Mouse (Mus musculus) left cerebral cortex, postnatal 10 days (tissue): ENCODE data around the gene Ephx3. TPM values are rescaled to one million over a fixed set of nuclear protein-coding genes. Genes with fewer than 3 reads are reported as not detected.
"Not testable (repeated sequence)": the region's sequence is repeated elsewhere in the genome, so short reads cannot be mapped to it uniquely, and the experiment has no call there.

Experiments
- DNase-seq, 2 experiments: peaks; one replicate each; pipeline ENCODE4 v3.0.0; 2021 to 2022; ENCODE audit warnings: low spot score in 2 of 2, mixed read lengths in 1 of 2; ENCODE audit errors: extremely low spot score in 1 of 2
- intact Hi-C: fragments of 180-260 bp; cut with DNase I; formaldehyde crosslinking; loops from one replicate; pipeline ENCODE4 v1.15.1; 2025
- total RNA-seq, 2 experiments: library from RNA; stranded (reverse); gene quantifications; 2 replicates each; pipeline ENCODE4 v1.2.3; 2021

Gene Ephx3
- total RNA-seq, result under 1 TPM; 0.17 to 0.32 TPM

GRCm38 (mm10) chr17:32188863-32189636 lies at the start of gene Ephx3:
Gene Ephx3, minus strand, starts transcription at chr17:32189549.
- intact Hi-C loops, result no loop called here
- peak in 1 of 2 experiments; percentile 50 for DNase-seq

DNA sequence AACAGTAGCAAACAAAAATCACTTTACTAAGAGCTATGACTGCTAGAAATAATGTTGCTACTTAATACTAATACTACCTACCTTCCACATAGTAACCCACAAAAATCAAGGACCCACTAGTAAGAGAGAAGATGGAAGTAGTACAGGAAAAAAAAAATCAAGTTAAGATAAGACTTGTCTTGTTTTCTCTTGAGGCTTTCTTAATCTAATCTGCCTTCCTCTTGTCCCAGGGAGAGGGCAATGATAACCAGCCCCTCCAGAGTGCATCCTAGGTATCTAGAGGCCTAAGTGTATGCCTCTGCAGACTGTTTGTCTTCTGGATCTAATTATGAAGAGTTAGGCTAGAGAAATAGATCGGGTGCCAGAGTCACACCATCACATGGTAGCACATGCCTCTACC lies 49.2 kb upstream of the Ephx3 start:
- DNase-seq, result no peak
- intact Hi-C loops, result no loop called here

DNA sequence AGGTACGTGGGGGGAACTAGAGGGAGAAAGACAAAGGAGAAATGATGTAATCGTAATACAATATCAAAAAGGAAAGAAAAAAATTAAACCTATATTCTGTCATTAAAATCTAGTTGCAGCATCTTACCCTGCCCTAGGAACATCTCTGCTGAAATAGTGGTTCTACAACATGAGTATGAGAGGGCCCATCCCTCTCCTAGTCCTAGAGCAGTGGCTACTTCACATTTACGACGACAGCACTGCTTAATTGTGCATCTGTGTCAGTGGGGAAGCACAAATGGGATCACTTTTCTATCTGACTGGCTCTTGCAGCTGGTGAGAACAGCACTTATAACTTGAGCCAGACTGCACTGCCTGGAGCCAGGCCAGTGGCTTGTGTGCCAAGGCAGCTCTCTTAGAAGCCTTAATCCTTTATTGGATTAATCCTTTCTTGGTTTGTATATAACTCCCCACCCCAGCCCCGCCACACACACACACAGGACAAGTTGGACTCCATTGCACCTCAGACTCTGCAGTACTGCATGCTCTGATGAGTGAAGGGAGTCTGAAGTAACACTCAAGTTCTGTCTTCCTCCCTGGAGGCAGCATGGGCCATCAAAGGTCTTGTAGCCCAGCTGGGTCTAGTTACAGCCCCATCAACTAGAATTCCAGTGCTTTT lies 46.3 kb upstream of the Ephx3 start:
- peak; percentile 57 to 71 for DNase-seq
- intact Hi-C loops, result no loop called here

GRCm38 (mm10) chr17:32233174-32233573 lies 43.8 kb upstream of the Ephx3 start:
- no peak for DNase-seq
- intact Hi-C loops, result loop anchor here (5.0 kb wide), 1 partner anchor 49 kb away; the partner anchor contains the start of gene Brd4

- no peak for DNase-seq
- intact Hi-C loops, result no loop called here
These were observed 39.9 kb upstream of the Ephx3 start for GRCm38 (mm10) chr17:32229256-32229655.

- intact Hi-C loops, result no loop called here
- no peak for DNase-seq
These were observed 31.5 kb upstream of the Ephx3 start for GRCm38 (mm10) chr17:32220873-32221272.

- intact Hi-C loops, DNase-seq: not testable (repeated sequence)
These were observed 26.2 kb upstream of the Ephx3 start for GRCm38 (mm10) chr17:32215587-32215986.

GRCm38 (mm10) chr17:32211554-32211953 lies 22.2 kb upstream of the Ephx3 start:
- intact Hi-C loops, result not testable (repeated sequence)

GRCm38 (mm10) chr17:32209752-32210151 lies 20.4 kb upstream of the Ephx3 start:
- intact Hi-C loops, result loop anchor here (2.0 to 5.0 kb wide), 2 partner anchors 67 to 135 kb away; no protein-coding TSS in a partner anchor

More at GRCm38 (mm10) chr17:32211554-32211953, 22.2 kb upstream of the Ephx3 start:
- not testable (repeated sequence) for DNase-seq

GRCm38 (mm10) chr17:32209144-32209543 lies 19.8 kb upstream of the Ephx3 start:
- DNase-seq, result no peak
- intact Hi-C loops, result loop anchor here (2.0 to 5.0 kb wide), 2 partner anchors 67 to 134 kb away; no protein-coding TSS in a partner anchor

More at GRCm38 (mm10) chr17:32209752-32210151, 20.4 kb upstream of the Ephx3 start:
- DNase-seq, result peak; percentile 50 to 81

DNA sequence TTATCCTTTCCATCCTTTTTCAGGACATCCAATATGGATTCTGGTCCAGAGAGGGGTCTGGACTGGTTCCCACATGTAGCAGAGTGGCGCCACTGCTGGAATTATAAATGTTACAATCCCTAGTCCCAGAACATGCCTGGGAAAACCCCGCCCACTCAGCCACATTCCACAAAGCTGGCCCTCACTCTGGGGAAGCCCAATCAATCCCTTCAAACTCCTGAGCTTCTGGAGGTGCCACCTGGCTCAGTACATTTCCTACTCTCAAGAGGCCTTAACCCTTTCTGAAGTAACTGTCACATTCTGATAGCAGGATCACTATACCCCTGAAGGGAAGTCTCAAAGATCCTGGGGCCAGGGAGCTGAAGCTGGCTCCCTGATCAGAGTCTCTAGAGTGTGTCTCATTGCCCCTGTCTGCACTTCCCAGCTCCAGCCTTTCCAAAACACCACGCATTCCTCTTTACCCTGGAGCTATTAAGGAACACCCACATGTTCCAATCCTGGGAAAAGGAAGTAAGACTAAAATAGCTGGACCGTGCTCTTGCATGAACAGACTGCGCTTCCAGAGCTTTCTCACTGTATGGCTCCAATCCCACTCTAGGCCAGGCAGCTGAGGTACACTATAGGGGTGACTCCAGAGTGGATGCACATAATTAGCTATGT lies 18.4 kb upstream of the Ephx3 start:
- intact Hi-C loops, result loop anchor here (2.0 to 5.0 kb wide), 2 partner anchors 65 to 133 kb away; no protein-coding TSS in a partner anchor
- peak in 1 of 2 experiments; percentile 75 for DNase-seq

DNA sequence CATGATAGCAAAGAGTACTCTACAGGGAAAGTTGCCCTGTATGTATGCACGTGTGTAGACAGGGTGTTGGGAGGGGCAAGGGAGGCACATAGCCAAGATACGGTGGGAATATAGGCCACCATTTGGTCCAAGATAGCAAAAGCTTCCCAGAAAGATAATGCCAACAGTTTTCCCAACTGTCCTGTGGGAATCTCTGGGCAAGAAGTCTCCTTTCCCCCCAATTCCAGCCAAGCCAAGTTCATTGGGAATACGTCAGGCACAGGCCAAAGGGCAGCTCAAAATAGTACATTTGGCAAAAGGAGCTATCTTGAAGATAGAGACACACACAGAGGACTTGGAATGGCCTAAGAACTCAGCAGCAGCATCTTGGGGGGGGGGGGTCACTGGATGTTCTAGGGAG lies 16.0 kb upstream of the Ephx3 start:
- DNase-seq, result no peak
- intact Hi-C loops, result loop anchor here (5.0 kb wide), 1 partner anchor 63 kb away; no protein-coding TSS in a partner anchor

- intact Hi-C loops, result no loop called here
- no peak for DNase-seq
These were observed 13.6 kb upstream of the Ephx3 start for GRCm38 (mm10) chr17:32202972-32203371.

DNA sequence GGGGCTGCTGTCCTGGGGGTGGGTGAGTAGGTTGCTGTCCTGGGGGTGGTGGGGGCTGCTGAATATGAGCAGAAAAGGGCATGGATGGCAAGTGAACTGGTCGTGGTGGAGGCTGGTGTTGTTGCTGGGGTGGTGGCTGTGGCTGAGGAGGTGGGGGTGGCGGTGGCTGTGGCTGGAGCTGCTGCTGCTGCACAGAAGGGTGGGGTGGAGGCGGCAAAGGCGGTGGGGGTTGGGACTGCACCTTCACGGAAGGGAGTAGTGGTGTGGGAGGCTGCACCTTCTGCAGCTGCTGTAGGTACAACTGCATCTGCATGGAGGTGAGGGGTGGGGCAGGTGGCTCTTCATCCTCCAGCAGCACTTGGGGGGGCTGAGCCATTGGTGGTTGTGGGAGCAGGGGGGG lies 11.7 kb upstream of the Ephx3 start:
- intact Hi-C loops, result no loop called here

GRCm38 (mm10) chr17:32199796-32200195 lies 10.4 kb upstream of the Ephx3 start:
- intact Hi-C loops, result no loop called here
- DNase-seq, result no peak

More for the DNA sequence above, 11.7 kb upstream of the Ephx3 start:
- no peak for DNase-seq

DNA sequence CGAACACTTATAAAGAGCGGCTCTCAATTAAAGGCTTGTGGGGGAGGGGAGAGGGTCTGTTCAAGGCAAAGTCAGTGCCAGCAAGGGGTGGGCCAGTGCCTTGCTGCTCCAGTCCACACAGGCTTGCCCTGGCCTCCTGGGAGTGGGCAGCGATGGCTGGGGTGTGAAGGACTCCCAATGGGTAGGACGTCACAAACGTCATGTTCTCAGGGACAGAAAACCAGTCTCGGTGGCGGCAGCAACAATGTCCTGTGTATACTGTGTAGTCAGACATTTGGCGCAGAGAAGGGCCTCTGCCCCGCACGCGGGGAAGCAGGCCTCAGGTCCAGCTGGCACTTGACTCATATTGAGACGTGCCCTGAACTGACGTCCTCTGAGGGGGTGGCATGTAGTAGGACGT lies 7.8 kb upstream of the Ephx3 start:
- no peak for DNase-seq
- intact Hi-C loops, result no loop called here

DNA sequence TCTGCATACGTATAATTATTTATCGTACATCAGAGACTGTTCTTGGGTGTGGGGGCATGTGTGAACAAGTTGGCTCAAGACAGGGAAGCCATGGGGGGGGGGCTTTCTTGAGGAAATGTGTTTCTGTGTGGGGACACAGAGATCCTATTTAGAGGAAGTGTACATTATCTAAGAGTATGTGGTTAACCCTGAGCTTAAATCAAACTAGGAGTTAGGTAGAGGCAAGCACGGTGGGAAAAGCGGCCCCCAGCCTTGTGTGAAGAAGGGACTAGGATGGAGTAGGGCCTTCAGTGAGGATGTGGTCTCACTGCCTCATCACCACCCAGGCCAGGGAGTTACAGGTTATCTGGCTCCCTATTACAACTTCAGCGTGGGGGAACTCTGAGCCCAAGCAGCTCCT lies 6.4 kb upstream of the Ephx3 start:
- intact Hi-C loops, result no loop called here
- no peak for DNase-seq

GRCm38 (mm10) chr17:32193010-32193409 lies 3.7 kb upstream of the Ephx3 start:
- intact Hi-C loops, result no loop called here
- no peak for DNase-seq

DNA sequence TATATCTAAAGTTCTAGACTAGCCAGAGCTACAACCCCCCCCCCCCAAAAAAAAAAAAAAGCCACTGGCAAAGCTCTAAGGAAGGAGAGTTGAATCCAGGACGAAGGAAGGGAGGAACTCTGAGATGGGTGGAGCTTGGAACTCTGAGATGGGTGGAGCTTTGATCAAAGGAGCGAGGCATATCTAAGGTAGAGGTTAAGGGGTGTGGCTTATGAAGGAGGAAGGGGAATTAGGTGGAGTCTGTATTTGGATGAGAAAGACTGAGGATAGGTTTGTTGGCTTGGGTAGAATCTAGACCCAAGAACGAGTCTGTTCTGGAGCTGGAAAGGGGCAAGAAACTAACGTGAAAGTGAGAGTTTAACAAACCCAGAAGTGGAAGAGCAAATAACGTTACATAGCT lies 501 bp upstream of the Ephx3 start:
- intact Hi-C loops, result no loop called here
- no peak for DNase-seq
